Mouse (Mus musculus) forebrain, embryonic 12.5 days (tissue): ENCODE results near the gene Rpl27a. TPM values are rescaled to one million over a fixed set of nuclear protein-coding genes. Genes with fewer than 3 reads are reported as not detected.

Source experiments
- ATAC-seq: fragments of 200-750 bp; cut with Nextera tagmentation; 2 replicates; pipeline ENCODE4 v1.8.0; 2017; ENCODE audit warnings: moderate TSS enrichment; ENCODE audit not compliant: low FRiP score
- H3K27ac ChIP-seq: fragments of 300-500 bp; sonication (generic); 2 replicates; pipeline ENCODE4 v1.5.1; 2016; ENCODE audit warnings: mild to moderate bottlenecking
- H3K27me3 ChIP-seq: fragments of 300-500 bp; sonication (generic); 2 replicates; pipeline ENCODE4 v1.6.1; 2016; ENCODE audit warnings: mild to moderate bottlenecking
- H3K36me3 ChIP-seq: fragments of 300-500 bp; sonication (generic); replicated peaks from 2 replicates; pipeline ENCODE4 v1.6.1; 2016; ENCODE audit warnings: mild to moderate bottlenecking
- H3K4me1 ChIP-seq: fragments of 300-500 bp; sonication (generic); 2 replicates; pipeline ENCODE4 v1.6.1; 2016
- H3K4me2 ChIP-seq: fragments of 300-500 bp; sonication (generic); 2 replicates; pipeline ENCODE4 v1.6.1; 2016; ENCODE audit warnings: mild to moderate bottlenecking, moderate library complexity
- H3K4me3 ChIP-seq: fragments of 300-500 bp; sonication (generic); replicated peaks from 2 replicates; pipeline ENCODE4 v1.5.1; 2016; ENCODE audit warnings: mild to moderate bottlenecking
- H3K9ac ChIP-seq: fragments of 300-500 bp; sonication (generic); 2 replicates; pipeline ENCODE4 v1.6.1; 2016; ENCODE audit warnings: mild to moderate bottlenecking
- H3K9me3 ChIP-seq: fragments of 300-500 bp; sonication (generic); 2 replicates; pipeline ENCODE4 v1.6.1; 2016
- WGBS: fragments of 180-500 bp; shearing (Covaris S2); methylation state at CpG from one replicate; pipeline ENCODE4 v1.1.7; 2016; 5-methylcytosine and 5-hydroxymethylcytosine counted together
- polyA plus RNA-seq: library from polyadenylated mRNA; unstranded; fragments of >200 nt; fragmentation: Nextera tagmentation; extraction: Ambion mirVana; gene quantifications from 2 replicates; pipeline ENCODE4 v1.2.1, GENCODE M21; 2016

Gene Rpl27a
- polyA plus RNA-seq, 1 experiment from 2014 or later, result 98.3 TPM

DNA sequence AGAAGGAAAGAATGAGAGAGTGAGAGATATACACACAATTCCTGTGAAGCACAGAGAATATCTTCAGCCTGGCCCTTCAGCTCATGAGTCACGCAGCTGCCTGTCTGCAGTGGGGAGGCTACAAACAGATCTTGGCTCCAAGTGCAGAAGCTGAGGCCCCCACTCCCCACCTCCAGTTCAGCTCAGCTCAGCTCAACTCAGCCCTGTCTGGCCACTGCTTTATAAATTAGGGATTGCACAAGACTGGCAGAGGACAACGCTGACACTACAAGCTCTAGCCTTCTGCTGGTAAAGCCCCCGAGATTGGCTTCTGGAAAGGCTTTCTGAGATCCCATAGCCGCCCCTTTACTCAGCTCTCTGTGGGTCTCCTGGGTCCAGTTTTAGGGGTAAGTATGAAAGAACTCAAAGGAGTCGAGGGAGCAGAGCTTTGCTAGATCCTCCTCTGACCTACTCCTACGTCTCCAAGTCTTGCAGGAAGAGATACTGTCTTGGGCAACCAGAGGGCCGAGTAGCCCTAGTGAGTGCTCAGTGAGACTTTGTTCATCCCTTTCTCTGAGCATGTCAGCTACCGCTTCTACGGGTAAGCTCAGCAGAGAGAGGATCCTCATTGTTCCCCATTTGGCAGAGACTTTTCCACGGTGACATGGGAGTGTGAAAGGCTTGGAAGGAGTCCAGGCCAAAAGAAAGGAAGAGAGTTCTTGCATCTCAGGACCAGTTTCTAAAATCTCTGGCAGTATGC lies 26.5 kb downstream of the Rpl27a start:
- Histone ChIP-seq H3K4me3 (no peak overlapping the region), H3K4me2 (no peak overlapping the region), H3K27me3 (no peaks in the 10 kb centered on the region), H3K4me1 (no peaks in the 10 kb centered on the region), H3K36me3 (peaks cover 5% of the 10 kb centered on the region), H3K27ac (no peak overlapping the region), H3K9ac (no peak overlapping the region), H3K9me3 (no peaks in the 10 kb centered on the region)
- 81% methylated on average over 10 of the region's 10 CpGs for WGBS
- ATAC-seq, result no peak

DNA sequence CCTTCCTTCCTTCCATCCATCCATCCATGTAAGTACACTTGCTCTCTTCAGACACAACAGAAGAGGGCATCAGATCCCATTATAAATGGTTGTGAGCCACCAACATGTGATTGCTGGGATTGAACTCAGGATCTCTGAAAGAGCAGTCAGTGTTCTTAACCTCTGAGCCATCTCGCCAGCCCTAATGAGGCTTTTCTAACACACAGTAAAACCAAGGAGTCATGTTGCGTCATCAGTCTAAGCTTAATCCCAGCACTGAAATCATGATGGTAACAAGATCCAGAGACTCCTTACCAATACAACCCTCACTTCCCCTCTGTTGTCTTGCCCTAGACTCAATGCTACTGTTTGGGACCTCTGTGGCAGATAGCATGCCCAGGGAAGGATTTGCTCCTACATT lies 27.2 kb downstream of the Rpl27a start:
- Histone ChIP-seq H3K4me2 (no peak overlapping the region), H3K9ac (no peak overlapping the region), H3K9me3 (no peaks in the 10 kb centered on the region), H3K4me1 (no peaks in the 10 kb centered on the region), H3K4me3 (no peak overlapping the region), H3K27ac (no peak overlapping the region), H3K36me3 (peaks cover 5% of the 10 kb centered on the region), H3K27me3 (no peaks in the 10 kb centered on the region)
- ATAC-seq, result no peak
- WGBS, result 77% methylated on average over 2 of the region's 2 CpGs

DNA sequence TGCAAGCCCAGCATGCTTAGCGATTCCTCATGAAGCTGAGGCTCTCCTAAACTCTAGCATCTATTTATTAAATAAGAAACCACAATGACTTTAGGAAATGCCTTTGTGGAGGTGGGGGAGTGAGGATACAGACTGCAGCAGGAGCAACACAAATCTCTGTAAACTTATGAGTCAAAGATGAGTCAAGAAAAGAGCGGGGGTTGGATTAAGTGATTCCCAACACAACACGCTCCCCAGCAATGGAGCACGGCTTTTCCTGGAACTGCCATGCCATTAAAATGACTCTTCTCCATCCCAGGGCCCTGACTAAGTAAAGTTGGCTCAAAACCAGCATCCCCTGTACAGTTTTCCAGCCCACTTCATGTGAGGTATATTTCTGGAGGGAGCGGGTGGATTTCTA lies 27.8 kb downstream of the Rpl27a start:
- no peak overlapping the region for H3K4me2 ChIP-seq
- WGBS, result 94% methylated on average over 5 of the region's 5 CpGs
- H3K36me3 ChIP-seq, result peaks cover 5% of the 10 kb centered on the region
- H3K4me3 ChIP-seq, result no peak overlapping the region
- no peaks in the 10 kb centered on the region for H3K4me1 ChIP-seq
- no peaks in the 10 kb centered on the region for H3K27me3 ChIP-seq
- H3K27ac ChIP-seq, result no peak overlapping the region
- H3K9ac ChIP-seq, result no peak overlapping the region
- H3K9me3 ChIP-seq, result no peaks in the 10 kb centered on the region
- ATAC-seq, result no peak

DNA sequence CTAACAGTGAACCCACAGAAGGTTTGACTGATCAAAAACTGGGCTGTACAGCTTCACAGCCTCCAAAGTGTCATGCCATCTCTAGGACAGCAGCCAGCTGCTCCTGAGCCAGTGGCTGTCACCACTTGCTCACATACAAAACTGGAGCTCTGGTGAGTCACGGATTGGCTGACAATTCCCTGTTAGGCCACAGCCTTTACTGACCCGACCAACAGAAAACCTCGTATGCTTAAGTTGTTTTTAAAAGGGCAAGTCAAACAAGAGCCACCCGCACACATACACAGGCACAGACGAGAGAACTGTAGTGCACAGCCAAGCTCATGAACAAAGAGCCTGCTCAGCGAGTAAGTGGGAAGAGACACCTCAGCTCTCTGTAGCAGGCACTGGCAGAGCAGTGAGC lies 40.6 kb downstream of the Rpl27a start:
- 43% methylated on average over 6 of the region's 6 CpGs for WGBS
- H3K4me1 ChIP-seq, result peaks cover 9% of the 10 kb centered on the region; the same call in 1 of the 2 replicates

DNA sequence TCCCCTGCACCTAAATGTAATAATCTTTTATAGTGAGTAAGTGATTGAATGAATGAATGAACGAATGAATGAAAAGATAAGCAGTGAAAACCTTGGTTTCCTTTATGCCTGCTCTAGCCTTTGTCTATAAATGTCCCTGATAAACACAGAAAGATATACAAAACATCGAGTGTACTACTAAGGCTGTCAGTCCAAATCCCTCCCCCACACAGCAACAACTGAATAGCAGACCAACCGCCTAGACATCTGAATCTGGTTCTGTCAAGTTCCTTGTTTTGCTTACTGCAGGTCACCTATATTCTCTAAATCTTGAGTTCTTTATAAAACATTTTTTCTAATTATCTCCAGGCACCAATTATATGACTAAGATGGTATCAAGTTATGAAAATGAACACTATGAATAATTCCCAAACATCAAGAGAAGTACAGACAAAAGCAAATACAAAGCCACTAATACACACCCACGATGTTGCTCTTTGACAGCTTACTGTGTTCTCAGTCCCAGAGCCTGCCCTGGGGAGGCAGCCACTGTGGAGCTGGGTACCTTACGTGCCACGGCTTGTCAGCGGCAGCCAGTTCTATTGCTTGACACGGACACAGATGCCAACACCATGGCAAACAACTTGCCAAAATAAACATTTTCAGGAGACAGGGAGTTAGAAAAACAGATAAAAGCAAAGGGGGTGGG lies 42.7 kb downstream of the Rpl27a start:
- Histone ChIP-seq H3K9ac (no peak overlapping the region), H3K27ac (no peak overlapping the region), H3K4me1 (peaks cover 9% of the 10 kb centered on the region; the same call in 1 of the 2 replicates), H3K4me3 (no peak overlapping the region), H3K36me3 (0 out of 2 replicates have a peak, but pooled peaks cover 3% of the 10 kb centered on the region), H3K27me3 (no peaks in the 10 kb centered on the region), H3K9me3 (no peaks in the 10 kb centered on the region), H3K4me2 (no peak overlapping the region)
- ATAC-seq, result no peak
- 77% methylated on average over 8 of the region's 8 CpGs for WGBS

More for the DNA sequence above, 40.6 kb downstream of the Rpl27a start:
- Histone ChIP-seq H3K9me3 (no peaks in the 10 kb centered on the region), H3K27ac (no peak overlapping the region), H3K4me3 (no peak overlapping the region), H3K36me3 (no peaks in the 10 kb centered on the region), H3K9ac (no peak overlapping the region), H3K4me2 (no peak overlapping the region), H3K27me3 (no peaks in the 10 kb centered on the region)
- ATAC-seq, result no peak

DNA sequence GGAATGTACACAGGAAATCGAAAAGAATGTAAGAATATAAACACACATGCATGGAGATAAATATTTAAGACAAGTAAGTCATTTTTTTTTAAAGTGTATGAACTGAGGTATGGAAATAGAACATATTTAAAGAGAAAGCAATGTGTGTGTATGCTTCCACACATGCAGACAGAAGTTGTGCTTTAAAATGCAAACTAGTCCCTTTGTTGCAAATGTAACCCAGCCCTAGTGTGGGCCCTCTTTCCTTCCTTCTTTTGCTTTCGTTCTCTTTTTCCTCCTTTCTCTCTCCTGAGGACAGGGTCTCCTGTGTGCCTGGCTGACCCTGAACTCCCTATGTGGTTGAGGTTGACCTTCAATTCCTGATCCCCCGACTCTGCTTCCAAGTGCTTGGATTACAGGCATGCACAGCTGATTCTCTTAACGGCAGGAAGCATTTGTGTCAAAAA lies 43.2 kb downstream of the Rpl27a start:
- no peak overlapping the region for H3K9ac ChIP-seq
- no peak overlapping the region for H3K27ac ChIP-seq
- no peaks in the 10 kb centered on the region for H3K9me3 ChIP-seq
- H3K36me3 ChIP-seq, result 0 out of 2 replicates have a peak, but pooled peaks cover 3% of the 10 kb centered on the region
- ATAC-seq, result no peak
- no peak overlapping the region for H3K4me3 ChIP-seq
- H3K27me3 ChIP-seq, result no peaks in the 10 kb centered on the region
- H3K4me1 ChIP-seq, result peaks cover 9% of the 10 kb centered on the region; the same call in 1 of the 2 replicates
- no peak overlapping the region for H3K4me2 ChIP-seq
- WGBS, result 74% methylated on average over 4 of the region's 4 CpGs

DNA sequence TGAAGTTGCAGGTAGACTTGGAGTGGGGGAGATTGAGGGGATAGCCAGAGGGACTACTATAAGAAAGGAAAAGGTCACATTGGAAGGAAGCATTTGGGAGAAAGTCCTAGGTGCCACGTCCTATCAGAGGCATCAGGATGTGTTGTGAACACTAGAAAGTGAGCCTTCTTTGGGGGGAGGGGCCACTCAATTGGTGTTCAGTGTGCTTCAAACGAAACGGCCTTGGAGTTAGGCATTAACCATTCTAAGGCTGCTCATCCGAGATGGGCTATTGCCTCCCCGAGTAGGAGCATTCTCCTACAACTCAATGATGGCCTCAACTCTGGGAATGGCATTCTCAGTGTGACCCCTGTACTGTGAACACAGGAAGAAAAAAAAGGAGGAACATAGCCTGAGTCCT lies 43.7 kb downstream of the Rpl27a start:
- Histone ChIP-seq H3K4me3 (no peak overlapping the region), H3K27me3 (no peaks in the 10 kb centered on the region), H3K36me3 (0 out of 2 replicates have a peak, but pooled peaks cover 3% of the 10 kb centered on the region), H3K4me2 (no peak overlapping the region), H3K9ac (no peak overlapping the region), H3K4me1 (peaks cover 9% of the 10 kb centered on the region; the same call in 1 of the 2 replicates), H3K27ac (no peak overlapping the region), H3K9me3 (no peaks in the 10 kb centered on the region)
- WGBS, result 73% methylated on average over 5 of the region's 5 CpGs
- ATAC-seq, result no peak

DNA sequence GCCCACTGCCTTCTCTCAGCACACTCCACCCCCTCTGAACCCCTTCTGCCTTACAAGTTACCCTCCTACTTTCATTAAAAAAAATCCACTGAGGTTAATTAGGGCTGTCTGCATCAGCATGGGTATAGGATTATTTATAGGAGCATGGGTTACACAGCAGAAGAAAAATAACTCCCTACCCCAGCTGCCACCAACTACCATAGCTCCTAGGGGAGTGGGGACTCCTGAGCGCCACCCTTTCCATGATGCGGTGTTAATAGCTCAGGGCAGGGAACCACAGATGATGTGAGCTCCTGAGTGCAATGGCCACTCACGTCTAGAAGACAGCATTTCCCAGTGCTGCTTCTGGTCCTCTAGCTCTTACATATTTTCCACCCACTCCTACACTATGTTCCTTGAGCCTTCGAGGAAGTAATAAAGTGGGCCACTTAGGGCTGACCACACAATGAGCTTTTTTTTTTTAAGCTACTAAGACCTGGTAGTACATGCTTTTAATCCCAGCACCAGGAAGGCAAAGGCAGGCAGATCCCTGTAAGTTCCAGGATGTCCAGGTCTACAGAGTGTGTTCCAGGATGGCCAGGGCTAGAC lies 44.9 kb downstream of the Rpl27a start:
- WGBS, result 80% methylated on average over 4 of the region's 4 CpGs
- Histone ChIP-seq H3K9me3 (no peaks in the 10 kb centered on the region), H3K27me3 (no peaks in the 10 kb centered on the region), H3K4me1 (peaks cover 9% of the 10 kb centered on the region; the same call in 1 of the 2 replicates), H3K4me3 (no peak overlapping the region), H3K4me2 (no peak overlapping the region), H3K27ac (no peak overlapping the region), H3K36me3 (0 out of 2 replicates have a peak, but pooled peaks cover 3% of the 10 kb centered on the region), H3K9ac (no peak overlapping the region)
- no peak for ATAC-seq

DNA sequence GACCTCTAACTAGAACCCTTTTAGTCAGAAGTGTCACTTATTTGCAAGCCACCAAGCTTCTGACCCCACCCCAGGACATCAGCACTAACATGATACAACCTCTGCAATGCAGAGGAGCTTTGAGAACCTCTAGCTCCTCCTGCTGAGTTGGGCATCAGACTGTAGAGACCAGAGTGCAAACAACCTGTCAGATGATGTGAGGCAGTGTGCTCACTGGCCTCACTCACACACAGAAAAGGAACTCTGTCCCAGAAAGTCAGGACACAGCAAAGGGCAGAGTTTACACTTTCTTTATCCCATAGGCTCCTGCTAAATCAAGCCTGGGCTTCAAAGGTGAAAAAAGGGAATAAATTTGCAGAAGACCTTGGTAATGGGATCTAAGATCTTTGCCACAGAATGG lies 47.4 kb downstream of the Rpl27a start:
- Histone ChIP-seq H3K4me3 (no peak overlapping the region), H3K36me3 (0 out of 2 replicates have a peak, but pooled peaks cover 3% of the 10 kb centered on the region), H3K9ac (no peak overlapping the region), H3K27ac (no peak overlapping the region), H3K9me3 (no peaks in the 10 kb centered on the region), H3K27me3 (no peaks in the 10 kb centered on the region), H3K4me1 (0 out of 2 replicates have a peak, but pooled peaks cover 4% of the 10 kb centered on the region), H3K4me2 (no peak overlapping the region)
- no peak for ATAC-seq

DNA sequence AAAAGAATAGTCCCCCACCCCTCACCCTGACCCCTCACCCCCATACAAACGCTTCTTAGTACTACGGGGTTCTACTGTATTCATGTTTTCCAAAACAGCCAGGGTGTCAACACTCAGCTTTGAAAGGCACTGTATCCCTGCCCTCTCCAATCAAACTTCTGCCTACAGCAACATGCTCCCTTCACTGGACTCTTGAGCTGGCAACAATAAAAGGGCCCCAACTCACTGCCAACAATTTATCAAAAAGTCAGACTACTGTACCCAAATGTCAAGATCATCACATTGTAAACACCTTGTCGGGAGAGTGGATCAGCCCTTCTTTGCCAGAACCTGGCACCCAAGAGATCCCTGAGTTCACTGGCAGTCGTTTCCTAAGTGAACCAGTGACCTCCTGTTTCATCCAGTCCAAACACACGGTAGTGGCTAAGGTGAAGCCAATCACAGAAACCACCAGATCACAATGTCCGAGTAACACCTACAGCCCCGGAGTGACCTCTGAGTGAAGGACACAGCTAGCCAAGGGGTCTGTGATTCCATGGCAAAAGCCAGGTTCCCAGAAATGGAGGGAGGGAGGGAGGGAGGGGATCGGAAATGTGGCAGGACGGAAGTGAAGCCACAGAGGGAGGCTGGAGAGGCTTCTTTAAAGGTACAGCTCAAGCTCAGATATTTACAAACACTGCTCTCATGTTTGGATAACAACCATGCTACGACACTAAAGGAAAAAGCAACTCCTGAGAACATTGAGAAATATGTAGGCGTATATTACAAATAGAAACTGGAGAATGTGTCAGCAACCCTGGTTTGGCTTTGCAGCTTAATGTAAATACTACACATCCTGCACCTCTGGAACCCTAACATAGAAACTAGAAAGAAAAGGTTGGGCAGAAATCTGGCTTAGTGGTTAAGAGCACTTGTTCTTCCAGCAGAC lies 48.2 kb downstream of the Rpl27a start:
- H3K9me3 ChIP-seq, result no peaks in the 10 kb centered on the region
- H3K27ac ChIP-seq, result no peak overlapping the region
- no peak overlapping the region for H3K9ac ChIP-seq
- 0 out of 2 replicates have a peak, but pooled peaks cover 4% of the 10 kb centered on the region for H3K4me1 ChIP-seq
- no peak overlapping the region for H3K4me3 ChIP-seq
- H3K27me3 ChIP-seq, result no peaks in the 10 kb centered on the region
- ATAC-seq, result no peak
- H3K36me3 ChIP-seq, result 0 out of 2 replicates have a peak, but pooled peaks cover 3% of the 10 kb centered on the region
- no peak overlapping the region for H3K4me2 ChIP-seq
- 86% methylated on average over 11 of the region's 11 CpGs for WGBS

DNA sequence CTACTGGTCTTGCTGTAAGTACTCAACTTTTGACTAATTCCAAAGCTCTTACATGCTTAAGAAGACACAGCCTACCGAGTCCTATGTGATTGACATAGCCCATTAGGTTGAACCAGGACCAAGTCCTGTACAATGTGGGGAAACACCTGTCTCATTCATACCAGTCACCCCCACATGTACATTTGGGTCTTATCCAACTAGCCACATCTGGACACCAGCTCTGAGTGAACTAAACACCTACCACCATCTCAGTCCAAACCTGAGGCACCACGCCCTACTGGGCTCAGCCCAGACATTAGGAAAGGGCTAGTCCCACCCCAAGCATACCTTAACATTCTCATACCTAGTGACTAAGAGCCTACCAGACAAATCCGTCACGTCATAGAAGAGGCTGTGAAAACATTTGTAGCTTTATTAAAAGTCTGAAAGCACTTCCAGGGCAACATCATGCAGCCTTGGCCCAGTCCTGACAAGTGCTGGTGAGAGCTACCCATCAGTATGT lies 49.5 kb downstream of the Rpl27a start:
- no peak for ATAC-seq
- H3K4me1 ChIP-seq, result no peaks in the 10 kb centered on the region
- H3K4me2 ChIP-seq, result no peak overlapping the region
- 92% methylated on average over 4 of the region's 4 CpGs for WGBS
- 0 out of 2 replicates have a peak, but pooled peaks cover 3% of the 10 kb centered on the region for H3K36me3 ChIP-seq
- H3K27me3 ChIP-seq, result no peaks in the 10 kb centered on the region
- no peak overlapping the region for H3K27ac ChIP-seq
- no peak overlapping the region for H3K4me3 ChIP-seq
- no peaks in the 10 kb centered on the region for H3K9me3 ChIP-seq
- H3K9ac ChIP-seq, result no peak overlapping the region
